Mouse (Mus musculus) thymus, adult 2 months (tissue): ENCODE results near the gene Gnpat. TPM values are rescaled to one million over a fixed set of nuclear protein-coding genes. Genes with fewer than 3 reads are reported as not detected.
A peak's percentile ranks its signal among the peaks of the same experiment; 100 is the strongest.
"Not testable (repeated sequence)": the region's sequence is repeated elsewhere in the genome, so short reads cannot be mapped to it uniquely, and the experiment has no call there.

Experiments
- DNase-seq: peaks from one replicate; pipeline ENCODE4 v3.0.0; 2021
- H3K27ac ChIP-seq: fragments of 200-500 bp; 2 replicates; pipeline ENCODE4 v1.5.1; 2012; ENCODE audit warnings: low read length, control low read depth; ENCODE audit not compliant: control insufficient read depth, insufficient read depth
- H3K27me3 ChIP-seq: fragments of 200-500 bp; 2 replicates; pipeline ENCODE4 v1.6.1; 2012; ENCODE audit warnings: mild to moderate bottlenecking, low read length, moderate library complexity, mixed read lengths; ENCODE audit not compliant: control insufficient read depth, insufficient read depth
- H3K36me3 ChIP-seq: fragments of 200-500 bp; 2 replicates; pipeline ENCODE4 v1.6.1; 2012; ENCODE audit warnings: mild to moderate bottlenecking, low read length, moderate library complexity; ENCODE audit not compliant: control insufficient read depth, insufficient read depth
- H3K4me1 ChIP-seq: fragments of 200-500 bp; replicated peaks from 2 replicates; pipeline ENCODE4 v1.6.1; 2012; ENCODE audit warnings: low read length; ENCODE audit not compliant: control insufficient read depth, insufficient read depth
- H3K4me3 ChIP-seq: fragments of 200-500 bp; 2 replicates; pipeline ENCODE4 v1.5.1; 2012; ENCODE audit warnings: mild to moderate bottlenecking, low read length, control low read depth, moderate library complexity; ENCODE audit not compliant: control insufficient read depth, insufficient read depth
- CTCF ChIP-seq: fragments of 200-500 bp; IDR thresholded peaks from 2 replicates; pipeline ENCODE4 v1.5.1; 2012; ENCODE audit warnings: mild to moderate bottlenecking, control low read depth, low read length, moderate library complexity, borderline replicate concordance; ENCODE audit not compliant: control insufficient read depth, poor library complexity, insufficient read depth; ENCODE audit errors: extremely low read depth
- POLR2A ChIP-seq: fragments of 200-500 bp; IDR thresholded peaks from 2 replicates; pipeline ENCODE4 v1.6.1; 2012; ENCODE audit warnings: mild to moderate bottlenecking, low read length, control low read depth, moderate library complexity; ENCODE audit not compliant: control insufficient read depth, poor library complexity, insufficient read depth; ENCODE audit errors: extremely low read depth
- WGBS: fragments of 180-500 bp; shearing (Covaris S2); methylation state at CpG from one replicate; pipeline ENCODE4 v1.1.7; 2018; 5-methylcytosine and 5-hydroxymethylcytosine counted together
- polyA plus RNA-seq: library from polyadenylated mRNA; depleted of rRNA; stranded (reverse); fragments of >200 nt; gene quantifications from 2 replicates; pipeline ENCODE4 v1.2.3, GENCODE M21; 2012

Gene Gnpat
- polyA plus RNA-seq, 1 experiment: 72.3 TPM

DNA sequence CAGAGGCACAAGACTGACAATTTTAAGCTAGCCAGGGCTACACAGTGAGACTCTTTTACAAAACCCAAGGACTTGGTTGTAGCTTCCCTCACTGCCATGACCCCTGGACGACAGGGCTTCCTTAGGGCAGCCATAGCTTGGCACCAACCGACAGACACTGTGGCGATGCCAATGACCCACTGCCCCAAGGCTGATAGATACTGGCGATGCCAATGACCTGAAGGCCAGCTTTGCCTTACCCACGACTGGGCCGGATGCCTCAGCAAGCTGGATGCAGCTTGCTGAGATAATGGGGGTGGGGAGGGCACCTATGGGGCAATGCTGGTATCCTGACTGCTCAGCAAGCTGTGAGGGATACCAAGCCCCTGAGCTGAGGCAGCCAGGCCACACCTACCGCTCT, 21.9 kb upstream of the Gnpat start:
- H3K27me3 ChIP-seq: no peaks in the 10 kb centered on the region
- no peak overlapping the region for H3K27ac ChIP-seq
- TF ChIP-seq POLR2A: no peak
- TF ChIP-seq CTCF: no peak
- H3K4me1 ChIP-seq: no peaks in the 10 kb centered on the region
- no peak for DNase-seq
- peaks cover 21% of the 10 kb centered on the region for H3K36me3 ChIP-seq
- no peak overlapping the region for H3K4me3 ChIP-seq
- 95% methylated on average over 7 of the region's 7 CpGs for WGBS

GRCm38 (mm10) chr8:124841775-124842174, 21.1 kb upstream of the Gnpat start:
- Histone ChIP-seq H3K27me3 (no peaks in the 10 kb centered on the region), H3K36me3 (peaks cover 21% of the 10 kb centered on the region), H3K4me1 (no peaks in the 10 kb centered on the region), H3K4me3 (no peak overlapping the region), H3K27ac (no peak overlapping the region)
- no peak for DNase-seq
- WGBS: 96% methylated on average over 10 of the region's 10 CpGs
- TF ChIP-seq CTCF: no peak
- TF ChIP-seq POLR2A: no peak

- H3K36me3 ChIP-seq: peaks cover 21% of the 10 kb centered on the region
- WGBS: 88% methylated on average over 1 of the region's 1 CpGs
- not testable (repeated sequence) for H3K4me1 ChIP-seq, H3K27ac ChIP-seq, H3K27me3 ChIP-seq, H3K4me3 ChIP-seq, DNase-seq
These were observed 19.9 kb upstream of the Gnpat start for GRCm38 (mm10) chr8:124842929-124843328.

GRCm38 (mm10) chr8:124845131-124845530, 17.7 kb upstream of the Gnpat start:
- TF ChIP-seq CTCF: no peak
- no peak for TF ChIP-seq POLR2A
- WGBS: 91% methylated on average over 3 of the region's 3 CpGs
- peaks cover 9% of the 10 kb centered on the region for H3K36me3 ChIP-seq
- no peak for DNase-seq
- H3K4me1 ChIP-seq: no peaks in the 10 kb centered on the region
- H3K27me3 ChIP-seq: no peaks in the 10 kb centered on the region
- no peak overlapping the region for H3K27ac ChIP-seq
- H3K4me3 ChIP-seq: no peak overlapping the region

DNA sequence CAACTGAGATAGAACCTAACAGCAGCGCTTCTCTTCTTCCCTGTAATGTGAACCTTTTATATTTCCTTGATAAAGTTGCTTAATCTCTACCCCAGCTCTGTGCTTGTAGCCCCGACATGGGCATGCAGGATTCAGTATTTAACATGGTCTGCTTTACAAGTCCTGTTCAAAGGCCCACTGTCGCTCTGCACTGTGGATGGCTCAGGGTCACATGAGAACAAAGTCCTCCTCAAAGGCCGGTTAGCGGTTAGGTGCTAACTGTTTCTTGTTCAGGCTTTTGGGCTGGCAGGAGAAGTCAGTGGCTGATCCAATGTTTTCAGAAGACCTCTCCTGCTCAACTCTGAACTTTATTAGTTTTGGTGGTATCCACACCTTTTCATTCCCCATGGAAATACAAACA, 17.3 kb upstream of the Gnpat start:
- Histone ChIP-seq H3K27me3 (no peaks in the 10 kb centered on the region), H3K4me1 (no peaks in the 10 kb centered on the region), H3K36me3 (peaks cover 8% of the 10 kb centered on the region), H3K4me3 (no peak overlapping the region), H3K27ac (no peak overlapping the region)
- DNase-seq: no peak
- TF ChIP-seq CTCF: no peak
- WGBS: 94% methylated on average over 5 of the region's 5 CpGs

DNA sequence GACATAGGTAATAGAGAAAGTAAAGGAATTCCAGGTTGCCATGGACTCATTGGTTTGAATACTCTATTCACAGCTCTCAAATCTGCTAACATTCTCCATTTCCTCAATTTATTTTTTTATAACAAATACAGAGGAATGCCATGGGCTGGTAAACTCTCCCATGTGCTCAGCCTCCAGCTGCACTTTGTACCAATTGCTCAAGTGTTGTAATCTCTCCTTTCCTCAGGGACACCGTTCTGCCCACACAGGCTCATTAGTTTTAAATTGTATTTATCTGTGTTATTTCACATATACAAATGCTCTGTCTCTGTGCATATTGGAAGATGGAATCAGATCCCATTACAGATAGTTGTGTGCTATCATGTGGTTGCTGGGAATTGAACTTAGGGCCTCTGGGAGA, 9.3 kb upstream of the Gnpat start:
- 100% methylated on average over 1 of the region's 1 CpGs for WGBS

DNA sequence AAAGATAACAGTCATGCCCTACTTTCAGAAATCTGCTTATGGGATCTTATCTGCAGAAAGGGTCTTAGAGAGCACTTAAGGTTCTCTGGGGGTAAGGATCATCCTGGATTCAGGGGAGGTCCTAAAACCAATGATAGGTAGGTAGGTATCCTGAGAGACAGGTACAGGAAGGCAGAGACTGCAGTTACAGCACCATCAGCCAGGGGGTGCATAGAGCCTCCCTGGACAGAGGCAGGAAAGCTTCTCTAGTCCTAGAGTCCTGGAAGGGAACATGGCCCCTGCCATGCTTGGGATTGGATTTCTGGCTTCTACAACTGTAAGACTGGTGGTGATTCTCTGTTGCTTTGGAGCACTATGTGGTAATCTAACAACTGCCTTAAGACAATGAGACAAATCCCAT, 3.4 kb upstream of the Gnpat start:
- H3K27me3 ChIP-seq: no peaks in the 10 kb centered on the region
- TF ChIP-seq POLR2A (no peak), CTCF (no peak)
- H3K27ac ChIP-seq: no peak overlapping the region
- H3K4me1 ChIP-seq: peaks cover 3% of the 10 kb centered on the region
- no peak overlapping the region for H3K4me3 ChIP-seq
- no peaks in the 10 kb centered on the region for H3K36me3 ChIP-seq
- DNase-seq: peak; percentile 60

More for the DNA sequence above, 9.3 kb upstream of the Gnpat start:
- TF ChIP-seq CTCF: no peak
- no peak overlapping the region for H3K27ac ChIP-seq
- H3K4me3 ChIP-seq: no peak overlapping the region
- no peaks in the 10 kb centered on the region for H3K4me1 ChIP-seq
- peaks cover 7% of the 10 kb centered on the region; the same call in 1 of the 2 replicates for H3K36me3 ChIP-seq
- H3K27me3 ChIP-seq: no peaks in the 10 kb centered on the region
- DNase-seq: no peak
